8 mouse cellular contexts compared by ENCODE assay signal in genomic region chr5:136622721-136623542, GRCm38 (mm10). TPM values are rescaled to one million over a fixed set of nuclear protein-coding genes. Genes with fewer than 3 reads are reported as not detected.
DNase-seq lines count a peak whose midpoint lies in the region; ATAC-seq and TF ChIP-seq lines count a peak whose summit lies in the region.

No protein-coding gene starts in this region.

- peak overlapping the region; percentile 65 for H3K9ac ChIP-seq in ES-Bruce4 (ENCODE audit: low read depth, poor library complexity, severe bottlenecking)
- peak overlapping the region; percentile 55 for H3K9ac ChIP-seq in forebrain, embryonic 13.5 days
- peak overlapping the region; percentile 43 for H3K9ac ChIP-seq in lung, embryonic 15.5 days

- intact Hi-C loops in heart, postnatal 25 days (cut with DNase I) = loop anchor here (1.0 to 2.0 kb wide), 3 partner anchors 56 to 364 kb away; partner anchors contain the start of gene Cux1

- peak; percentile 76 for DNase-seq in c-Kit-positive CD71-positive TER-119-positive erythroid progenitor cells, embryonic 14.5 days (ENCODE audit: low spot score)
- peak; percentile 28 for DNase-seq in heart, postnatal 25 days (ENCODE audit: low spot score)
- peak; percentile 34 to 47 for DNase-seq in layer of hippocampus, adult 18-20 months (ENCODE audit: low spot score in 2 of 2)
- peak; percentile 69 to 80 for DNase-seq in thymus, adult 18-20 months

- no peak for TF ChIP-seq POLR2A in ES-Bruce4 (IDR thresholded peaks at IDR 0.05; ENCODE audit: insufficient read depth, low read length)
- no peak for TF ChIP-seq POLR2A in olfactory bulb, adult 2 months (IDR thresholded peaks at IDR 0.05; ENCODE audit: insufficient read depth, low read depth, low read length)

- ATAC-seq in forebrain, embryonic 13.5 days = peak; percentile 53; the same call in 1 of the 2 replicates
- ATAC-seq in lung, embryonic 15.5 days (ENCODE audit: borderline replicate concordance, extremely low read depth, low FRiP score, low TSS enrichment) = peak; percentile 33; the same call in 1 of the 2 replicates

- H3K36me3 ChIP-seq in ES-Bruce4 (ENCODE audit: control insufficient read depth, insufficient read depth, low read length, poor library complexity, severe bottlenecking) = no peaks in the 10 kb centered on the region
- H3K36me3 ChIP-seq in forebrain, embryonic 13.5 days (ENCODE audit: poor library complexity, severe bottlenecking) = no peaks in the 10 kb centered on the region
- H3K36me3 ChIP-seq in lung, embryonic 15.5 days = no peaks in the 10 kb centered on the region

- peak overlapping the region; percentile 73 for H3K4me3 ChIP-seq in ES-Bruce4 (ENCODE audit: low read depth, low read length)
- H3K4me3 ChIP-seq in forebrain, embryonic 13.5 days = peak overlapping the region; percentile 43
- H3K4me3 ChIP-seq in lung, embryonic 15.5 days = peak overlapping the region; percentile 47
- peak overlapping the region; percentile 53 for H3K4me3 ChIP-seq in olfactory bulb, adult 2 months (ENCODE audit: insufficient read depth, low read depth, low read length)

- TF ChIP-seq EP300 in ES-Bruce4 (IDR thresholded peaks at IDR 0.05; ENCODE audit: insufficient read depth, low read depth, low read length) = no peak

- no peaks in the 10 kb centered on the region for H3K4me1 ChIP-seq in ES-Bruce4 (ENCODE audit: control insufficient read depth, insufficient read depth, low read length)
- peaks cover 16% of the 10 kb centered on the region for H3K4me1 ChIP-seq in forebrain, embryonic 13.5 days
- peaks cover 24% of the 10 kb centered on the region for H3K4me1 ChIP-seq in lung, embryonic 15.5 days
- H3K4me1 ChIP-seq in olfactory bulb, adult 2 months (ENCODE audit: control insufficient read depth, insufficient read depth, low read length) = peaks cover 18% of the 10 kb centered on the region

- H3K9me3 ChIP-seq in ES-Bruce4 (replicated peaks; ENCODE audit: control insufficient read depth, insufficient read depth, low read length, poor library complexity, severe bottlenecking) = no peaks in the 10 kb centered on the region
- H3K9me3 ChIP-seq in forebrain, embryonic 13.5 days (replicated peaks) = no peaks in the 10 kb centered on the region
- H3K9me3 ChIP-seq in lung, embryonic 15.5 days = no peaks in the 10 kb centered on the region

- TF ChIP-seq CTCF in ES-Bruce4 (IDR thresholded peaks at IDR 0.05; ENCODE audit: low read depth, low read length) = peak; percentile 77
- TF ChIP-seq CTCF in olfactory bulb, adult 2 months (IDR thresholded peaks at IDR 0.05; ENCODE audit: insufficient read depth, low read depth, low read length) = peak; percentile 91

- no peaks in the 10 kb centered on the region for H3K27me3 ChIP-seq in ES-Bruce4 (ENCODE audit: control insufficient read depth, insufficient read depth, low read length, poor library complexity, severe bottlenecking)
- peaks cover 45% of the 10 kb centered on the region for H3K27me3 ChIP-seq in forebrain, embryonic 13.5 days
- H3K27me3 ChIP-seq in lung, embryonic 15.5 days = no peaks in the 10 kb centered on the region

- peak overlapping the region; percentile 70 for H3K4me2 ChIP-seq in forebrain, embryonic 13.5 days
- H3K4me2 ChIP-seq in lung, embryonic 15.5 days = peak overlapping the region; percentile 89

- WGBS in forebrain, embryonic 13.5 days = 3% methylated on average over 43 of the region's 43 CpGs
- WGBS in lung, embryonic 15.5 days = 2% methylated on average over 43 of the region's 43 CpGs
- WGBS in olfactory bulb, adult 2 months = 6% methylated on average over 43 of the region's 43 CpGs

- H3K27ac ChIP-seq in ES-Bruce4 (ENCODE audit: insufficient read depth, low read length) = no peak overlapping the region
- no peak overlapping the region for H3K27ac ChIP-seq in forebrain, embryonic 13.5 days
- H3K27ac ChIP-seq in lung, embryonic 15.5 days = peak overlapping the region; percentile 73
- no peak overlapping the region for H3K27ac ChIP-seq in olfactory bulb, adult 2 months (ENCODE audit: insufficient read depth, low read depth, low read length)

RNA-seq across cellular contexts. Expression of gene Cux1, which starts 55.6 kb away (rescaled TPM):
- polyA plus RNA-seq in ES-Bruce4 (2011; ENCODE audit: insufficient read depth, insufficient read length, low read depth, missing spikeins) = 37.0 and 38.0 TPM in 2 replicates
- 139 and 143 TPM in 2 replicates for polyA plus RNA-seq in forebrain, embryonic 13.5 days (2015; fragmentation: Nextera tagmentation; extraction: Ambion mirVana)
- 100 to 1,000 TPM in 1 of 2 experiments, 10 to 100 TPM in 1; 99.9 to 105 TPM for total RNA-seq in heart, postnatal 25 days (2021)
- 10 to 100 TPM; 38.2 to 39.5 TPM for total RNA-seq in layer of hippocampus, adult 18-20 months (2021)
- 100 and 114 TPM in 2 replicates for polyA plus RNA-seq in lung, embryonic 15.5 days (2015; fragmentation: Nextera tagmentation; extraction: Ambion mirVana)
- 237 and 284 TPM in 2 replicates for polyA plus RNA-seq in olfactory bulb, adult 2 months (2012; ENCODE audit: insufficient read depth, insufficient read length, low replicate concordance, missing spikeins)
